Mouse (Mus musculus) thymus, adult 18-20 months (tissue): ENCODE data around the gene Il22ra1.

Experiments used
- DNase-seq, 2 experiments: peaks; one replicate each; pipeline ENCODE4 v3.0.0; 2022; ENCODE audit warnings: mixed read lengths in 2 of 2

Il22ra1 gene

GRCm38 (mm10) chr4:135772671-135773070 is 44.7 kb downstream of the Il22ra1 start:
- DNase-seq, result no peak

- DNase-seq, result no peak
Measured at GRCm38 (mm10) chr4:135774496-135774895, 46.5 kb downstream of the Il22ra1 start.

- no peak for DNase-seq
Measured at GRCm38 (mm10) chr4:135776850-135777249, 48.9 kb downstream of the Il22ra1 start.

GRCm38 (mm10) chr4:135779661-135780060 is 51.7 kb downstream of the Il22ra1 start:
- DNase-seq, result no peak

GRCm38 (mm10) chr4:135780255-135780654 is 52.3 kb downstream of the Il22ra1 start:
- no peak for DNase-seq

GRCm38 (mm10) chr4:135781304-135781703 is 53.3 kb downstream of the Il22ra1 start:
- no peak for DNase-seq

- DNase-seq, result no peak
Measured at GRCm38 (mm10) chr4:135786581-135786980, 58.6 kb downstream of the Il22ra1 start.

GRCm38 (mm10) chr4:135787271-135787670 is 59.3 kb downstream of the Il22ra1 start:
- DNase-seq, result no peak

- DNase-seq, result no peak
Measured at GRCm38 (mm10) chr4:135789135-135789534, 61.2 kb downstream of the Il22ra1 start.

GRCm38 (mm10) chr4:135792821-135793220 is 64.8 kb downstream of the Il22ra1 start:
- DNase-seq, result no peak

GRCm38 (mm10) chr4:135797931-135798330 is 70.0 kb downstream of the Il22ra1 start:
- no peak for DNase-seq

GRCm38 (mm10) chr4:135801543-135801942 is 73.6 kb downstream of the Il22ra1 start:
- DNase-seq, result peak; percentile 58
